21 mouse cellular contexts compared by ENCODE assay signal in genomic region chr3:80797935-80798334, GRCm38 (mm10). TPM values are rescaled to one million over a fixed set of nuclear protein-coding genes. Genes with fewer than 3 reads are reported as not detected.
A peak's percentile ranks its signal among the peaks of the same experiment; 100 is the strongest.
DNase-seq lines count a peak whose midpoint lies in the region; ATAC-seq lines count a peak whose summit lies in the region.
"Had no signal": no experiment of that assay in that cellular context is flagged by ENCODE, and none has a peak within 500 bp of the region (broad histone marks: within the 10 kb centered on the region; RNA-seq: fewer than 3 reads in every experiment).

No protein-coding gene starts in this region.

- H3K9me3 ChIP-seq in midbrain, embryonic 13.5 days: no peaks in the 10 kb centered on the region
- H3K9me3 ChIP-seq in midbrain, embryonic 11.5 days (ENCODE audit: control insufficient read depth, low read length): no peaks in the 10 kb centered on the region
- no peaks in the 10 kb centered on the region for H3K9me3 ChIP-seq in forebrain, embryonic 15.5 days
- H3K9me3 ChIP-seq in hindbrain, embryonic 16.5 days (ENCODE audit: control insufficient read depth, low read length): no peaks in the 10 kb centered on the region
- no peaks in the 10 kb centered on the region for H3K9me3 ChIP-seq in neural tube, embryonic 15.5 days (replicated peaks)
- H3K9me3 ChIP-seq: embryonic facial prominence, embryonic 13.5 days; heart, embryonic 10.5 days; limb, embryonic 10.5 days; stomach, embryonic 15.5 days had no signal

- H3K4me3 ChIP-seq in midbrain, embryonic 13.5 days (replicated peaks): peak overlapping the region; percentile 77
- H3K4me3 ChIP-seq in midbrain, embryonic 11.5 days (ENCODE audit: low read depth, low read length): no peak overlapping the region
- H3K4me3 ChIP-seq in forebrain, embryonic 15.5 days: peak overlapping the region; percentile 89
- peak overlapping the region; percentile 59 for H3K4me3 ChIP-seq in hindbrain, embryonic 16.5 days (ENCODE audit: low read length)
- peak overlapping the region; percentile 57; the same call in 1 of the 2 replicates for H3K4me3 ChIP-seq in neural tube, embryonic 15.5 days (replicated peaks)
- H3K4me3 ChIP-seq: embryonic facial prominence, embryonic 13.5 days; heart, embryonic 10.5 days; limb, embryonic 10.5 days; stomach, embryonic 15.5 days had no signal

- H3K9ac ChIP-seq in midbrain, embryonic 13.5 days (replicated peaks): no peak overlapping the region
- H3K9ac ChIP-seq in midbrain, embryonic 11.5 days (ENCODE audit: low read length): no peak overlapping the region
- H3K9ac ChIP-seq in forebrain, embryonic 15.5 days (replicated peaks): peak overlapping the region; percentile 25; the same call in 1 of the 2 replicates
- H3K9ac ChIP-seq in hindbrain, embryonic 16.5 days (ENCODE audit: low read depth, low read length): no peak overlapping the region
- no peak overlapping the region for H3K9ac ChIP-seq in neural tube, embryonic 15.5 days (replicated peaks)
- H3K9ac ChIP-seq: embryonic facial prominence, embryonic 13.5 days; liver, postnatal 0 days; stomach, embryonic 15.5 days had no signal

- peaks cover 22% of the 10 kb centered on the region for H3K4me1 ChIP-seq in midbrain, embryonic 13.5 days (replicated peaks)
- H3K4me1 ChIP-seq in midbrain, embryonic 11.5 days (ENCODE audit: control insufficient read depth, insufficient read depth, low read length): 0 out of 2 replicates have a peak, but pooled peaks cover 3% of the 10 kb centered on the region
- peaks cover 33% of the 10 kb centered on the region for H3K4me1 ChIP-seq in forebrain, embryonic 15.5 days
- peaks cover 7% of the 10 kb centered on the region for H3K4me1 ChIP-seq in hindbrain, embryonic 16.5 days (ENCODE audit: control insufficient read depth, insufficient read depth, low read depth, low read length)
- peaks cover 11% of the 10 kb centered on the region for H3K4me1 ChIP-seq in neural tube, embryonic 15.5 days

- no peak for ATAC-seq in midbrain, embryonic 13.5 days
- no peak for ATAC-seq in midbrain, embryonic 11.5 days (ENCODE audit: low FRiP score)
- no peak for ATAC-seq in forebrain, embryonic 15.5 days (replicated peaks)
- ATAC-seq in hindbrain, embryonic 16.5 days: no peak
- no peak for ATAC-seq in neural tube, embryonic 15.5 days (ENCODE audit: low FRiP score)
- ATAC-seq: liver, postnatal 0 days had no signal

- peak overlapping the region; percentile 77 for H3K4me2 ChIP-seq in midbrain, embryonic 13.5 days (replicated peaks)
- no peak overlapping the region for H3K4me2 ChIP-seq in midbrain, embryonic 11.5 days
- H3K4me2 ChIP-seq in forebrain, embryonic 15.5 days (replicated peaks): peak overlapping the region; percentile 76
- H3K4me2 ChIP-seq in hindbrain, embryonic 16.5 days (ENCODE audit: low read length): peak overlapping the region; percentile 76
- peak overlapping the region; percentile 61 for H3K4me2 ChIP-seq in neural tube, embryonic 15.5 days
- H3K4me2 ChIP-seq: embryonic facial prominence, embryonic 13.5 days; stomach, embryonic 15.5 days had no signal

- H3K27ac ChIP-seq in midbrain, embryonic 13.5 days: no peak overlapping the region
- H3K27ac ChIP-seq in midbrain, embryonic 11.5 days (ENCODE audit: low read depth, low read length): no peak overlapping the region
- no peak overlapping the region for H3K27ac ChIP-seq in forebrain, embryonic 15.5 days (replicated peaks)
- no peak overlapping the region for H3K27ac ChIP-seq in hindbrain, embryonic 16.5 days (ENCODE audit: low read depth, low read length)
- H3K27ac ChIP-seq in neural tube, embryonic 15.5 days (replicated peaks): no peak overlapping the region
- H3K27ac ChIP-seq: embryonic facial prominence, embryonic 13.5 days; heart, embryonic 10.5 days; limb, embryonic 10.5 days; stomach, embryonic 15.5 days had no signal

- WGBS in midbrain, embryonic 13.5 days: 72% methylated on average over 1 of the region's 1 CpGs
- 74% methylated on average over 1 of the region's 1 CpGs for WGBS in midbrain, embryonic 11.5 days
- WGBS in forebrain, embryonic 15.5 days: 24% methylated on average over 1 of the region's 1 CpGs
- WGBS in hindbrain, embryonic 16.5 days: 66% methylated on average over 1 of the region's 1 CpGs
- WGBS in neural tube, embryonic 15.5 days: 73% methylated on average over 1 of the region's 1 CpGs

- no peak for DNase-seq in midbrain, embryonic 11.5 days (ENCODE audit: low spot score, missing footprints)
- no peak for DNase-seq in gastrocnemius, postnatal 14 days
- DNase-seq in kidney, postnatal 10 days: no peak
- DNase-seq: cerebellum, adult 9-10 months; gastrocnemius, postnatal 36 days; kidney, adult 2 months; kidney, postnatal 14 days; liver, postnatal 0 days; lung, postnatal 10 days had no signal

- H3K36me3 ChIP-seq in midbrain, embryonic 13.5 days: no peaks in the 10 kb centered on the region
- no peaks in the 10 kb centered on the region for H3K36me3 ChIP-seq in midbrain, embryonic 11.5 days (ENCODE audit: control insufficient read depth, insufficient read depth, low read length)
- H3K36me3 ChIP-seq in forebrain, embryonic 15.5 days: no peaks in the 10 kb centered on the region
- no peaks in the 10 kb centered on the region for H3K36me3 ChIP-seq in hindbrain, embryonic 16.5 days (ENCODE audit: control insufficient read depth, insufficient read depth, low read length)
- H3K36me3 ChIP-seq in neural tube, embryonic 15.5 days: no peaks in the 10 kb centered on the region
- H3K36me3 ChIP-seq: embryonic facial prominence, embryonic 13.5 days; heart, embryonic 10.5 days; limb, embryonic 10.5 days; stomach, embryonic 15.5 days had no signal

- H3K27me3 ChIP-seq in midbrain, embryonic 13.5 days: no peaks in the 10 kb centered on the region
- 0 out of 2 replicates have a peak, but pooled peaks cover 2% of the 10 kb centered on the region for H3K27me3 ChIP-seq in midbrain, embryonic 11.5 days (ENCODE audit: control insufficient read depth, insufficient read depth, low read length)
- H3K27me3 ChIP-seq in forebrain, embryonic 15.5 days: no peaks in the 10 kb centered on the region
- H3K27me3 ChIP-seq in hindbrain, embryonic 16.5 days (replicated peaks; ENCODE audit: control insufficient read depth, insufficient read depth, low read length): no peaks in the 10 kb centered on the region
- no peaks in the 10 kb centered on the region for H3K27me3 ChIP-seq in neural tube, embryonic 15.5 days (replicated peaks)

- intact Hi-C loops in gastrocnemius, postnatal 14 days (cut with DNase I; ENCODE audit: low total_unique reads): no loop called here

RNA-seq across cellular contexts. Expression of gene Gria2, which starts 4.7 kb away (rescaled TPM):
- polyA plus RNA-seq in midbrain, embryonic 13.5 days (2015; fragmentation: Nextera tagmentation; extraction: Ambion mirVana): 120 and 128 TPM in 2 replicates
- 12.0 and 13.9 TPM in 2 replicates for polyA plus RNA-seq in midbrain, embryonic 11.5 days (2014; fragmentation: Nextera tagmentation; extraction: Ambion mirVana)
- polyA plus RNA-seq in forebrain, embryonic 15.5 days (2015; fragmentation: Nextera tagmentation; extraction: Ambion mirVana): 198 and 222 TPM in 2 replicates
- polyA plus RNA-seq in hindbrain, embryonic 16.5 days (2015; fragmentation: Nextera tagmentation; extraction: Ambion mirVana): 186 and 187 TPM in 2 replicates
- polyA plus RNA-seq in neural tube, embryonic 15.5 days (2015; fragmentation: Nextera tagmentation; extraction: Ambion mirVana): 181 and 211 TPM in 2 replicates
- total RNA-seq in gastrocnemius, postnatal 14 days (2021): under 1 TPM; 0.14 to 0.18 TPM
- total RNA-seq: common myeloid progenitor, adult 5-6 weeks; liver, adult 2 months; monocyte, adult 5-6 weeks; neutrophil, adult 5-6 weeks had no signal
- polyA plus RNA-seq: liver, adult 2 months; liver, postnatal 0 days had no signal
